8 mouse cellular contexts compared by ENCODE assay signal in genomic region chr11:121847790-121848299, GRCm38 (mm10). TPM values are rescaled to one million over a fixed set of nuclear protein-coding genes. Genes with fewer than 3 reads are reported as not detected.
A peak's percentile ranks its signal among the peaks of the same experiment; 100 is the strongest.
DNase-seq lines count a peak whose midpoint lies in the region; ATAC-seq lines count a peak whose summit lies in the region.

No protein-coding gene starts in this region.

- H3K36me3 ChIP-seq in forebrain, embryonic 10.5 days (replicated peaks) = no peaks in the 10 kb centered on the region
- no peaks in the 10 kb centered on the region for H3K36me3 ChIP-seq in heart, embryonic 16.5 days (ENCODE audit: control insufficient read depth, insufficient read depth)
- H3K36me3 ChIP-seq in liver, embryonic 13.5 days = no peaks in the 10 kb centered on the region
- H3K36me3 ChIP-seq in neural tube, embryonic 11.5 days (ENCODE audit: control insufficient read depth, insufficient read depth, low read length) = no peaks in the 10 kb centered on the region
- no peaks in the 10 kb centered on the region for H3K36me3 ChIP-seq in stomach, embryonic 16.5 days (ENCODE audit: control insufficient read depth, insufficient read depth, low read length)

- peak; percentile 41 to 54 for DNase-seq in CD8-positive naive resting alpha-beta T cell, adult 2 months (ENCODE audit: low read depth in 2 of 2, low spot score in 2 of 2)
- DNase-seq in c-Kit-positive CD71-negative TER-119-negative erythroid progenitor cells, embryonic 14.5 days (ENCODE audit: low read depth) = peak; percentile 42
- DNase-seq in forebrain, embryonic 10.5 days (ENCODE audit: extremely low spot score, low spot score) = peak; percentile 87
- DNase-seq in kidney, postnatal 25 days = peak; percentile 66 to 76
- peak; percentile 45 for DNase-seq in liver, embryonic 13.5 days
- DNase-seq in neural tube, embryonic 11.5 days (ENCODE audit: low spot score) = peak; percentile 86

- peak; percentile 99 for ATAC-seq in heart, embryonic 16.5 days (replicated peaks; ENCODE audit: extremely low read depth, insufficient read depth, low FRiP score)
- peak; percentile 96 for ATAC-seq in liver, embryonic 13.5 days (ENCODE audit: low read depth)
- peak; percentile 100 for ATAC-seq in neural tube, embryonic 11.5 days (ENCODE audit: insufficient read depth, low FRiP score, low TSS enrichment)
- peak; percentile 99 for ATAC-seq in stomach, embryonic 16.5 days (ENCODE audit: insufficient read depth, low FRiP score)

- WGBS in forebrain, embryonic 10.5 days = under 1% methylated on average over 11 of the region's 11 CpGs
- WGBS in heart, embryonic 16.5 days = 1% methylated on average over 11 of the region's 11 CpGs
- WGBS in liver, embryonic 13.5 days (ENCODE audit: insufficient replicate concordance) = 1% methylated on average over 11 of the region's 11 CpGs
- WGBS in neural tube, embryonic 11.5 days = under 1% methylated on average over 11 of the region's 11 CpGs
- under 1% methylated on average over 11 of the region's 11 CpGs for WGBS in stomach, embryonic 16.5 days

- H3K9ac ChIP-seq in heart, embryonic 16.5 days (ENCODE audit: low read length) = peak overlapping the region; percentile 65
- peak overlapping the region; percentile 36; the same call in 1 of the 2 replicates for H3K9ac ChIP-seq in liver, embryonic 13.5 days
- H3K9ac ChIP-seq in neural tube, embryonic 11.5 days (ENCODE audit: low read length) = peak overlapping the region; percentile 65
- H3K9ac ChIP-seq in stomach, embryonic 16.5 days (ENCODE audit: low read length) = peak overlapping the region; percentile 72

- no peaks in the 10 kb centered on the region for H3K27me3 ChIP-seq in forebrain, embryonic 10.5 days (ENCODE audit: poor library complexity, severe bottlenecking)
- H3K27me3 ChIP-seq in heart, embryonic 16.5 days (ENCODE audit: control insufficient read depth, insufficient read depth, low read length) = no peaks in the 10 kb centered on the region
- no peaks in the 10 kb centered on the region for H3K27me3 ChIP-seq in liver, embryonic 13.5 days
- H3K27me3 ChIP-seq in neural tube, embryonic 11.5 days (ENCODE audit: control insufficient read depth, insufficient read depth, low read length) = no peaks in the 10 kb centered on the region
- no peaks in the 10 kb centered on the region for H3K27me3 ChIP-seq in stomach, embryonic 16.5 days (ENCODE audit: control insufficient read depth, insufficient read depth, low read length)

- peak overlapping the region; percentile 61 for H3K4me3 ChIP-seq in forebrain, embryonic 10.5 days
- peak overlapping the region; percentile 57 for H3K4me3 ChIP-seq in heart, embryonic 16.5 days (ENCODE audit: low read length)
- H3K4me3 ChIP-seq in liver, embryonic 13.5 days (replicated peaks) = peak overlapping the region; percentile 52
- peak overlapping the region; percentile 30 for H3K4me3 ChIP-seq in neural tube, embryonic 11.5 days (ENCODE audit: low read depth, low read length)
- H3K4me3 ChIP-seq in stomach, embryonic 16.5 days (replicated peaks; ENCODE audit: low read length) = peak overlapping the region; percentile 57

- H3K4me1 ChIP-seq in forebrain, embryonic 10.5 days = peaks cover 9% of the 10 kb centered on the region
- peaks cover 5% of the 10 kb centered on the region for H3K4me1 ChIP-seq in heart, embryonic 16.5 days (ENCODE audit: control insufficient read depth, insufficient read depth, low read length)
- H3K4me1 ChIP-seq in liver, embryonic 13.5 days (replicated peaks) = no peaks in the 10 kb centered on the region
- no peaks in the 10 kb centered on the region for H3K4me1 ChIP-seq in neural tube, embryonic 11.5 days (ENCODE audit: control insufficient read depth, insufficient read depth, low read length)
- no peaks in the 10 kb centered on the region for H3K4me1 ChIP-seq in stomach, embryonic 16.5 days (ENCODE audit: control insufficient read depth, insufficient read depth, low read length)

- H3K4me2 ChIP-seq in heart, embryonic 16.5 days (ENCODE audit: low read depth, low read length) = peak overlapping the region; percentile 79
- H3K4me2 ChIP-seq in liver, embryonic 13.5 days = peak overlapping the region; percentile 62
- peak overlapping the region; percentile 39 for H3K4me2 ChIP-seq in neural tube, embryonic 11.5 days (ENCODE audit: low read depth)
- H3K4me2 ChIP-seq in stomach, embryonic 16.5 days (ENCODE audit: low read depth, low read length) = peak overlapping the region; percentile 69

- peak overlapping the region; percentile 89 for H3K27ac ChIP-seq in forebrain, embryonic 10.5 days
- peak overlapping the region; percentile 84 for H3K27ac ChIP-seq in heart, embryonic 16.5 days (ENCODE audit: low read length)
- no peak overlapping the region for H3K27ac ChIP-seq in liver, embryonic 13.5 days
- peak overlapping the region; percentile 45; the same call in 1 of the 2 replicates for H3K27ac ChIP-seq in neural tube, embryonic 11.5 days (ENCODE audit: low read depth, low read length)
- H3K27ac ChIP-seq in stomach, embryonic 16.5 days (ENCODE audit: low read length) = peak overlapping the region; percentile 84

- H3K9me3 ChIP-seq in forebrain, embryonic 10.5 days = peaks cover 6% of the 10 kb centered on the region; the same call in 1 of the 2 replicates
- 0 out of 2 replicates have a peak, but pooled peaks cover 2% of the 10 kb centered on the region for H3K9me3 ChIP-seq in heart, embryonic 16.5 days (replicated peaks; ENCODE audit: control insufficient read depth, low read length)
- no peaks in the 10 kb centered on the region for H3K9me3 ChIP-seq in liver, embryonic 13.5 days (replicated peaks)
- no peaks in the 10 kb centered on the region for H3K9me3 ChIP-seq in neural tube, embryonic 11.5 days (ENCODE audit: control insufficient read depth, low read length)
- H3K9me3 ChIP-seq in stomach, embryonic 16.5 days (replicated peaks; ENCODE audit: control insufficient read depth, low read length) = no peaks in the 10 kb centered on the region

RNA-seq across cellular contexts. Expression of gene Ptchd3, which starts 17.8 kb away (rescaled TPM):
- polyA plus RNA-seq in forebrain, embryonic 10.5 days (2016; fragmentation: Nextera tagmentation; extraction: Ambion mirVana) = not detected in 2 replicates
- polyA plus RNA-seq in heart, embryonic 16.5 days (2015; fragmentation: Nextera tagmentation; extraction: Ambion mirVana) = 0.13 and 0.21 TPM in 2 replicates
- not detected in 2 replicates for polyA plus RNA-seq in liver, embryonic 13.5 days (2015; fragmentation: Nextera tagmentation; extraction: Ambion mirVana)
- not detected in 2 replicates for polyA plus RNA-seq in neural tube, embryonic 11.5 days (2014; fragmentation: Nextera tagmentation; extraction: Ambion mirVana)
- polyA plus RNA-seq in stomach, embryonic 16.5 days (2015; fragmentation: Nextera tagmentation; extraction: Ambion mirVana) = not detected in 2 replicates
